Mouse (Mus musculus) cortical plate, adult 2 months (tissue): ENCODE results near the gene Iqch.

Source experiments
- CTCF ChIP-seq: fragments of 200-500 bp; IDR thresholded peaks from 2 replicates; pipeline ENCODE4 v1.5.1; 2011; ENCODE audit warnings: mild to moderate bottlenecking, control low read depth, low read length; ENCODE audit not compliant: insufficient read depth; ENCODE audit errors: extremely low read depth
- POLR2A ChIP-seq: fragments of 200-500 bp; IDR thresholded peaks from 2 replicates; pipeline ENCODE4 v1.6.1; 2011; ENCODE audit warnings: mild to moderate bottlenecking, low read length, control low read depth; ENCODE audit not compliant: insufficient read depth; ENCODE audit errors: extremely low read depth

DNA sequence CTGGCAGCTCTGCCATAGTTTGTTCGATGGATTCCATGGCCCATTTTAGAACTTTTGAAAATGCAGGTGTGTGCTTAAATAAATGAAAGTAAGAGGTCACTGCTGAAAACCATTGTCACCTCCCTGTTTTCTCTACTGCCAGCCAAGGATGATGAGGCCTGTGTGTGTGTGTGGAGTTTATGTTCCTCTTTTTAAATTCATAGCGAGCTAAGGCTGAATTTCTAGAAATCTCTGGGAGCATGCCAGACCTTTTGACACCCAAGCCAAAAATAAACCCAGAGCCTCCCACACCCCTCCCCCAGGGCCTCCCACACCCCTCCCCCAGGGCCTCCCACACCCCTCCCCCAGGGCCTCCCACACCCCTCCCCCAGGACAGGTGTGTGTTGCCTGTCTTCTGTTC is 15.7 kb upstream of the Iqch start:
- TF ChIP-seq POLR2A (no peak), CTCF (no peak)
